Mouse (Mus musculus) megakaryocyte, embryonic 14.5 days (primary cell): ENCODE results near the gene Scn10a.

ENCODE experiments used
- FLI1 ChIP-seq: IDR thresholded peaks from 2 replicates; pipeline ENCODE4 v1.6.1; 2012; ENCODE audit warnings: low read length, inconsistent platforms, mixed read lengths
- GATA1 ChIP-seq: IDR thresholded peaks from 3 replicates; pipeline ENCODE4 v1.6.1; 2012; ENCODE audit warnings: mixed read lengths, low read length, inconsistent platforms, borderline replicate concordance

GRCm38 (mm10) chr9:119751507-119751906, 32.4 kb upstream of the Scn10a start:
- TF ChIP-seq GATA1 (no peak), FLI1 (no peak)
